ENCODE assay signal across 17 mouse cellular contexts in genomic region chr1:176468560-176468959, GRCm38 (mm10).
DNase-seq lines count a peak whose midpoint lies in the region; ATAC-seq and TF ChIP-seq lines count a peak whose summit lies in the region.
"Had no signal": no experiment of that assay in that cellular context is flagged by ENCODE, and none has a peak within 500 bp of the region (broad histone marks: within the 10 kb centered on the region; RNA-seq: fewer than 3 reads in every experiment).

No protein-coding gene starts in this region.

- H3K9ac ChIP-seq in embryonic facial prominence, embryonic 14.5 days (ENCODE audit: low read depth, low read length) = no peak overlapping the region
- H3K9ac ChIP-seq in heart, embryonic 16.5 days (ENCODE audit: low read length) = no peak overlapping the region
- H3K9ac ChIP-seq in lung, embryonic 14.5 days = no peak overlapping the region
- H3K9ac ChIP-seq: forebrain, embryonic 12.5 days; midbrain, embryonic 13.5 days; neural tube, embryonic 12.5 days had no signal

- H3K4me2 ChIP-seq in embryonic facial prominence, embryonic 14.5 days (ENCODE audit: low read depth, low read length) = no peak overlapping the region
- no peak overlapping the region for H3K4me2 ChIP-seq in heart, embryonic 16.5 days (ENCODE audit: low read depth, low read length)
- H3K4me2 ChIP-seq in lung, embryonic 14.5 days = no peak overlapping the region
- H3K4me2 ChIP-seq: forebrain, embryonic 12.5 days; midbrain, embryonic 13.5 days; neural tube, embryonic 12.5 days had no signal

- no peak for TF ChIP-seq CTCF in lung, embryonic 14.5 days (IDR thresholded peaks at IDR 0.05; ENCODE audit: low read depth)

- DNase-seq in embryonic facial prominence, embryonic 14.5 days (ENCODE audit: low spot score) = peak; percentile 5
- no peak for DNase-seq in embryonic facial prominence, embryonic 10.5 days (ENCODE audit: low spot score)
- DNase-seq in heart, adult 11 months = no peak
- DNase-seq in lung, embryonic 14.5 days = peak; percentile 52
- DNase-seq in lung, postnatal 10 days = no peak
- no peak for DNase-seq in adrenal gland, adult 18-20 months (ENCODE audit: low spot score in 2 of 2)
- DNase-seq: adrenal gland, adult 8-10 months; liver; lung, postnatal 14 days; thymus, adult 18-20 months; thymus, postnatal 4 days had no signal

- no peaks in the 10 kb centered on the region for H3K36me3 ChIP-seq in embryonic facial prominence, embryonic 14.5 days (ENCODE audit: control insufficient read depth, insufficient read depth, low read length)
- no peaks in the 10 kb centered on the region for H3K36me3 ChIP-seq in embryonic facial prominence, embryonic 10.5 days (replicated peaks)
- no peaks in the 10 kb centered on the region for H3K36me3 ChIP-seq in heart, embryonic 16.5 days (ENCODE audit: control insufficient read depth, insufficient read depth)
- H3K36me3 ChIP-seq in lung, embryonic 14.5 days (ENCODE audit: insufficient read depth) = no peaks in the 10 kb centered on the region
- H3K36me3 ChIP-seq: forebrain, embryonic 12.5 days; midbrain, embryonic 13.5 days; neural tube, embryonic 12.5 days had no signal

- no peaks in the 10 kb centered on the region for H3K4me1 ChIP-seq in embryonic facial prominence, embryonic 14.5 days (ENCODE audit: control insufficient read depth, insufficient read depth, low read length)
- no peaks in the 10 kb centered on the region for H3K4me1 ChIP-seq in embryonic facial prominence, embryonic 10.5 days
- 0 out of 2 replicates have a peak, but pooled peaks cover 3% of the 10 kb centered on the region for H3K4me1 ChIP-seq in heart, embryonic 16.5 days (ENCODE audit: control insufficient read depth, insufficient read depth, low read length)
- no peaks in the 10 kb centered on the region for H3K4me1 ChIP-seq in lung, embryonic 14.5 days (ENCODE audit: insufficient read depth)
- H3K4me1 ChIP-seq: forebrain, embryonic 12.5 days; midbrain, embryonic 13.5 days; neural tube, embryonic 12.5 days had no signal

- ATAC-seq in embryonic facial prominence, embryonic 14.5 days (ENCODE audit: low read depth) = no peak
- peak; percentile 69 for ATAC-seq in heart, embryonic 16.5 days (replicated peaks; ENCODE audit: extremely low read depth, insufficient read depth, low FRiP score)
- peak; percentile 47; the same call in 1 of the 2 replicates for ATAC-seq in lung, embryonic 14.5 days (ENCODE audit: insufficient read depth)
- ATAC-seq: hindbrain, embryonic 16.5 days; intestine, embryonic 16.5 days; midbrain, embryonic 13.5 days had no signal

- H3K27me3 ChIP-seq in embryonic facial prominence, embryonic 14.5 days (replicated peaks; ENCODE audit: control insufficient read depth, insufficient read depth, low read length) = no peaks in the 10 kb centered on the region
- no peaks in the 10 kb centered on the region for H3K27me3 ChIP-seq in embryonic facial prominence, embryonic 10.5 days (replicated peaks; ENCODE audit: low read depth, poor library complexity, severe bottlenecking)
- no peaks in the 10 kb centered on the region for H3K27me3 ChIP-seq in heart, embryonic 16.5 days (ENCODE audit: control insufficient read depth, insufficient read depth, low read length)
- H3K27me3 ChIP-seq in lung, embryonic 14.5 days (ENCODE audit: insufficient read depth, low read length) = no peaks in the 10 kb centered on the region
- H3K27me3 ChIP-seq: forebrain, embryonic 12.5 days; midbrain, embryonic 13.5 days; neural tube, embryonic 12.5 days had no signal

- WGBS in embryonic facial prominence, embryonic 14.5 days = 79% methylated on average over 1 of the region's 1 CpGs
- WGBS in embryonic facial prominence, embryonic 10.5 days = 98% methylated on average over 1 of the region's 1 CpGs
- 44% methylated on average over 1 of the region's 1 CpGs for WGBS in heart, embryonic 16.5 days
- WGBS in lung, embryonic 14.5 days = 56% methylated on average over 1 of the region's 1 CpGs

- H3K27ac ChIP-seq in embryonic facial prominence, embryonic 14.5 days (replicated peaks; ENCODE audit: low read depth, low read length) = no peak overlapping the region
- H3K27ac ChIP-seq in embryonic facial prominence, embryonic 10.5 days (replicated peaks) = no peak overlapping the region
- H3K27ac ChIP-seq in heart, embryonic 16.5 days (ENCODE audit: low read length) = peak overlapping the region; percentile 51; the same call in 1 of the 2 replicates
- H3K27ac ChIP-seq in lung, embryonic 14.5 days (ENCODE audit: low read depth) = no peak overlapping the region
- H3K27ac ChIP-seq: forebrain, embryonic 12.5 days; midbrain, embryonic 13.5 days; neural tube, embryonic 12.5 days had no signal

- H3K9me3 ChIP-seq in embryonic facial prominence, embryonic 14.5 days (ENCODE audit: control insufficient read depth, low read length) = no peaks in the 10 kb centered on the region
- no peaks in the 10 kb centered on the region for H3K9me3 ChIP-seq in embryonic facial prominence, embryonic 10.5 days
- H3K9me3 ChIP-seq in heart, embryonic 16.5 days (replicated peaks; ENCODE audit: control insufficient read depth, low read length) = no peaks in the 10 kb centered on the region
- H3K9me3 ChIP-seq in lung, embryonic 14.5 days (ENCODE audit: low read depth, low read length) = no peaks in the 10 kb centered on the region
- H3K9me3 ChIP-seq: forebrain, embryonic 12.5 days; neural tube, embryonic 12.5 days had no signal

- H3K4me3 ChIP-seq in embryonic facial prominence, embryonic 14.5 days (ENCODE audit: low read depth, low read length) = no peak overlapping the region
- no peak overlapping the region for H3K4me3 ChIP-seq in embryonic facial prominence, embryonic 10.5 days
- no peak overlapping the region for H3K4me3 ChIP-seq in heart, embryonic 16.5 days (ENCODE audit: low read length)
- no peak overlapping the region for H3K4me3 ChIP-seq in lung, embryonic 14.5 days (ENCODE audit: low read depth, low read length)
- H3K4me3 ChIP-seq: forebrain, embryonic 12.5 days; midbrain, embryonic 13.5 days; neural tube, embryonic 12.5 days had no signal

Comparison
In these comparisons a context has a peak if more than half of its experiments do, and no peak if none do; other contexts are left out.
1. DNase-seq: peak in embryonic facial prominence, embryonic 14.5 days (single experiment) and lung, embryonic 14.5 days (single experiment); none in embryonic facial prominence, embryonic 10.5 days (single experiment), heart, adult 11 months (single experiment), lung, postnatal 10 days (single experiment) and adrenal gland, adult 18-20 months (0 of 2).